Mouse (Mus musculus): Measurements from ENCODE around the gene Xirp1.

Xirp1 gene

DNA sequence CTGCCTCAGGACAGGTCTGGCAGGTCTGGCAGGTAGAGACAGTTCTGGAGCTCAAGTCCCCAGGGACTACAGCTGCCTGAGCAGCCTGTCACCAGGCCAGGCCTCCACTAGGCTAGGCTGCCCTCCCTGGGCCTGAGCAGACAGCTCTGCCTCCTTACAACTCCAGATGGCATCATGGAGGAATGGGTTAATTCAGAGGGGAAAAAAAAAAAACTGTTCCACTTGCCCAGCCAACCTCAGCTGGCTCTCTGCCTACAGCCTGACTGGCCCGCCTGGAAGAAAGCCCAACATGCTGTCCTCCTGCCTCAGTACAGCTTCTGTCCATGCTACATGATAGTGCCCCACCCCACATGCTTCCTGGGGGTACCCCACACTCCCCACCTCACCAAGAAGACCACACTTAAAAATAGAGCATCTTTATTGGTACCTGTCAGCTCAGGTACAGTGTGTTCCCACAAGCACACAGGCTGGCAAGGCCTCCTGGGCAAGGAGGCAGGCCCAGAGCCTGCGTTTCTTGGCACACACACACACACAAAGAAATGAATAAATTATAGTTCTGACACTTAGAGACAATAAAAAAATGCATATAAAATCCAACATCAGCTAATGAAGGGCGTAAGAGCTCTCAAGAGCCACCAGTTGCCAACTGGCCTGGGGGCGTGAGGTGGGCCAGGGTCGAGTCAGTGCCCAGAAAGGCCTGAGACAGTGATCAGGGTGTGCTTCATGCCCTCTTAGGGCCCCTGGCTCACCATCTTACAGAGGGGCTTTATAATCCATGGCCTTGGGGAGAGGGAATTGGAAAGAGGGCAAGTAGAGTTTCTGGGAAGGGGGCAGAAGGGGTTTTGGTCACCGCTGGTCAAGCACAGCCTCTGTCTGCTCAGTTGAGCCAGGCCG is 52.4 kb downstream of the Xirp1 start:
- peak; percentile 49 for DNase-seq (ENCODE audit: low spot score)

DNA sequence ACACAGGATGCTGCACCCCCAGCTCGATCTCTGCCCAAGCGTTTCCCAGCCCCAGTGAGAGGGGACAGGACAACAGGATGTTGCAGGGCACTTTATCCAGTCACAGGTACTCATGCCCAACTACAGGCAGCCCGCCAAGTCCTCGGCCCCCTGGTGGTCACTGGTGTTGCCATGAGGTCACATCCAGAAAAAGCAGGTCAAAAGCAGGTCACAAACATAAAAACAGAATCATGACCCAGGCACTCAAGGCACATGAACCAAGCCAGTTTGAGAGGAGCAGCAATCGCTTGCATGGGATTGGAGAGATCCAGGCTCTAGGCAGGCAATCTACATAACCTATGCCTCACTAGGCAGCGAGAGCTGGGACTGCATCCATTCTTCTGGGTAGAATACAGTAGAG is 53.2 kb downstream of the Xirp1 start:
- DNase-seq (ENCODE audit: low spot score): peak; percentile 65

DNA sequence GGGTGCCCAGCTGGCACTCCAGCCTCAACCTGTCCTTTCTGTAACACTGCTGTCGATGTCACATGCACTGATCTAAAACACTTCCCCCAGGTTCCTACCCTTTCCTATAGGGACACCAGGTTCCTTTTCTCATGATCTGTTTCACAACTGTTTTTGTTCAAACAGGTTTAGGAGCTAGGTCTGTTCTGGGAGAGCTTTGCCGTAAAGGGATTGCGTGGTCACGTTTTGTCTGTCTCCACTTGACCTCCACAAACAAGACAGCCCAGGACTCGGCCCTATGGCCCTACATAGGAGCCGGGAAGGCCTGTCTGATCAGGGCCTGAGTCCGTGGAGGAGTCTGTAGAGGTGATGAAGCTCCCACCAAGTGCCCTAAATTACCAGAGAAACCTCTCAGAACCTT is 53.6 kb downstream of the Xirp1 start:
- no peak for DNase-seq (ENCODE audit: low spot score)

DNA sequence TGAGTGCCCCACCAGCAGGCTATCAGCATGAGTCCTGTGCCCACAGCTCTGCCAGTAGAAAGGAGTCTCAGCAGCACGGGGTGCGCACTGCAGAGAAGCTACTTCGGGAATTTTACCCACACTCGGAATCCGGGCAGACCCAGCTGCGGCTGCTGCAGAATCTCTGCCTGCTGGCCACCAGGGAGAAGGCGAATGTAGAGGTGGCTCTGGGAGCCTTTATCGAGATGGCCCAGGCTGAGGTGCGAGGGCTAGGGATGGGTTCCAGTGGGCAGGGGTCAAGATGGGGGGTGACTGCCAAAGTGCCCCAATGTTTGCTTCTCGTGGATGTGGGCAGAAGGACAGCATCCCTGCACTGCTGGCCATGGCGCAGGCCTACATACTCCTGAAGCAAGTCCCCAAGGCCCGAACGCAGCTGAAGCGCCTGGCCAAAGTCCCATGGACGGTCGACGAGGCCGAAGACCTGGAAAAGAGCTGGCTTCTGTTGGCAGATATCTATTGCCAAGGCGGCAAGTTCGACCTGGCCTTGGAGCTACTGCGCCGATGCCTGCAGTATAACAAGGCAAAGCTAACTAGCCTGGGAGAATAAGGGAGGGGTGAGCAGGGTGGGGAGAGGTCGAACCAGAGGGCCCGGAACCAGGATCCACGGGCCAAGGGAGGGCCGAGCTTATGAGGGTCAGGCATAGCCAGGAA is 57.0 kb downstream of the Xirp1 start:
- DNase-seq (ENCODE audit: low spot score): no peak

DNA sequence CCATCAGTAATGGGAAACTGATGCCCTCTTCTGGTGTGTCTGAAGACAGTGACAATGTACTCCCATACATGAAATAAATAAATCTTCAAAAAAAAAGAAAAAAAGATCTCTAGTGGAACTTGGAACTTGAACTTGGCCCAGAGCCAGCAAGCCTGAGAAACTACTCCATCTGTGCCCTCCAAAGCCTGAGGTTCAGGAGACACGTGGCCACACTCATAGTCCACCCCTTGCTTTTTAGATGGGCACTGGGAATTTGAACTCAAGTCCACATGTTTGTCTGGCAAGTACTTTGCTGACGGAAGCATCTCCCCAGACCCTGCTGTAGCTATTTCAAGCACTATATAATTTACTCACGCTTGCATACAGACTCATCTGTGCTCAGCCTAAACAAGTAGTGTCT is 58.2 kb downstream of the Xirp1 start:
- DNase-seq (ENCODE audit: low spot score): no peak

DNA sequence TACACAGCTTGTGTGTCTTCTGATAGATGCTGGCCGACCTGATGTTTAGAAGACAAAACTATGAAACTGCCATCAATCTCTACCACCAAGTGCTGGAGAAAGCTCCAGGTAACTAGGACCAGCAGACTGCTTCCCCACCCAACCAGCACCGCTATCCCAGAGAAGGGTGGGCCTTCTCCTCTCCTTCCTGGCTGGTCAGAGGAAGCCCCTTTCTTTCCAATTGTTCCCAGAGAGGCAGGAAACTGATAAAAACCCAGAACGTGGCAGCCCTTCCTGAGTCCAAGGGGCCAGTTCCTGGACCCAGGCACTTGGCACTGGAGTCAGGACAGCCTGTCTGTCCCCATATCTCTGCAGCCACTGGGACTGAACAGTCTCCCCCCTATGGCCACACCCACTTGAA is 59.2 kb downstream of the Xirp1 start:
- DNase-seq (ENCODE audit: low spot score): no peak
